Mouse (Mus musculus): Measurements from ENCODE around the gene Khsrp.

Gene Khsrp

DNA sequence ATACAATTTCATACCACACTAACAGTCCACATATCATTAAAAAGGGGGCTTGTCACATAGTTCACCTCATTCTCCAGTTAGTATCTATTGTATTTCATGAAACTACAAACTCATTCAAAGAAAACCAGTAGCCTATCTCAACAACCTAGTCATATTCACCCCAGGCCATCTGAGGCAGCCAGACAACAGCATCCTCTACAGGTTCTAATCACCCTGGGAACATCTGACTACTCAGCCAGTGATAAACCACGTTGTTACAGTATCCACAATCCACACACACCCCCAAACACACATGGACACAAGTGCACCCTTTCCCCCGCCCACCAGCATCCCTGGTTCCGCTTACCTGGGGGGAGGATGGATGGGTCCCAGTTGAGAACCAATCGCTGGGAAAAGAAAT lies 3.9 kb downstream of the Khsrp start:
- DNase-seq = no peak

DNA sequence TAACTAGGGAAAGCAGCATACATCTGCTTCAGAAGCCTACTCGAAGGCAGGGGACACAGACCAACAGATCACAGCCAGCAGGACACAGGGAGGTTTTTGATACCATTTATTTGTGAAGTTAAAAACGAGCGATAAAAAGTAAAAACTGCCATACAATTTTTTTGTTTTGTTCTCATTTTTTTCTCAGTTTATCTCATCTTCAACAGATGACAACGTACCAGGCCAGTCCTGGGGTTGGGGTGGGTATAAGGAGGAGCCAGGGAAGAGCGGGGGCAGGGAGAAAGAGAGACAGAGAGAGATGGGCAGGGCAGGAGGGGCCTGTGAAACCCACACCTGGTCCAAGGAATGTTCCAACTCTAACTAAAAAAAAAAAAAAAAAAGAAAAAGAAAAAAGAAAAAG lies 10.4 kb downstream of the Khsrp start:
- no peak for DNase-seq

DNA sequence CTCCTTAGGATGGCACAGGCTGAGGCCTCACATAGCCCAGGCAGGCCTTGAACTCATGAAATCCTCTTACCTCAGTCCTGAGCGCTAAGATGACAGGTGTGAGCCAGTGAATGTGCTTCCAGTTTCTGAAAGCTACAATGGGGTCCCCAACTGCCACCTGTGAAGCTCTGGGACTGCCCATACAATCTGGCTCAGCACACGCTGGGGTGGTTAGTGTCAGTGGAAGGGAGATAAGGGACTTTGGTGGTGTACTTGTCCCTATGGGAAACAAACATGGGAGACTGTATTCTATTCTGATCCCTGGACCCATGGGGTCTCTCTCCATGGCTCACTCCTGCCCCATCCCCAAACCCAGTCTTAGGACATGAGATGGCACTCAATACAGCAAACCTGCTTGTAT lies 11.6 kb downstream of the Khsrp start:
- no peak for DNase-seq

DNA sequence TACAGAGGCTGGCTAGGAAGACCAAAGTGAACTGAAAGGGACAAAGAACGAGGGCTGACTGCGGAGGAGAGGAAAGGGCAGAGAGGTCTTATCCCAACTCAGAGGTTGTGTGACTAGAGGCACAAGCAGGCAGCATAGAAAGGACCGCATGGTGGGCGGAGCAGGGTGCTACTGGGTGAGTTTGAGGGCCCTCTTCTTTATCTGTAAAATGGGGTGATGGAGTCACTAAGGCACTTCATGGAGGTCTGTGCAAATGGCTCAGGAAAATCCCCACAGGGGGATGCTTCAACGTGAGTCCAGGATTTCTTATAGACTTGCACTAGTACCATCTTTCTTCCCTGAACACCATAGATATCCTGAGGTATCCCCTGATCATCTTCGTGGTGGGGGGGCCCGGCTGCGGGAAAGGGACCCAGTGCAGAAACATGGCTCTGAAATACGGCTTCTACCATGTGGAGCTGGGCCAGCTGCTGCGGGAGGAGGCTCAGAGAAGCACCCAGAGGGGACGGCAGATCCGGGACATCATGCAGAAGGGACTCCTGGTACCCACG lies 19.0 kb downstream of the Khsrp start:
- DNase-seq = no peak

DNA sequence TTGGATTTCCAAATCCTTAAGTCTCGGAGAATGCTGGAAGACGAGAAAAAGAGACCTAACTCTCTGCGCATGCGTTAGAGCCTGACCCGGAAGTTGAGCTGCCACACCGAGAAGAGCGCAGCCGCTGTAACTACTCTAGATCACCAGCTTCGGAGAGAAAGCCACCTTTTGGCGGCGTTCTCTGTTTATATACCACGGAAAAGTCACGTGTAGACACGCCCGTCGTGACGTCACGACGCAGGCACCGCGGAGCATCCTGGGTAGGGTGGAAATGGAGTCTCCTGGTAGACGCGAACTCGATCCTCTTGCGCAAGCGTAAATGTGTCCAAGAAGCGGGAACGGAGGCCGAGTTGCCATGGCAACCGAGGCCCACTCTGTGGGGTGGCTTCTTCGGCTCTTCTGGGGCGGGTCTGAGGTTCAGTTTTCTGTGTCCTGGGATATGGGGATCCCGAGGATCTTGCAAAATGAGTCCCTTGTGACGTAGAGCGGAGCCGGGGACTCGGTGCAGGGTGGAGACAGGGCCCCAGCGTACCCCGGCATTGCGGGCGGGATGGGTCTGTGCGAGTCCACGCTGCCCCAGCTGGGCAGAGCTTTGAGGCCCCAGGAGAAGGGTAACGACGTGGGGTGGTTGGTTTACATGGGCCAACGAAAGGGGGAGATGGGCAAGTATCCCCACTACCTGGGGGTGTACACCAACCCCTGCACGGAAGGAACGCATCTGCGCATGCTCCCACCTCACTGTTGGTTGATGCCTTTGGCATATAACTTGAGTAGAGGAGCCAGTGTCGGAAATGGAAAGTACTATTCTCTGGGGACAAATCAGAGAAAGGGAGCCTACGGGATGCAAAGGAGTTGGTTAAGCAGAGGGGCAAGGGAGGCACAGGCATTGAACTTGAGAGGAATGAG lies 19.8 kb downstream of the Khsrp start, which contains the start of the genes Gtf2f1 and Gm17949:
Gtf2f1 (minus strand) TSS at position 53 of the 906 bp plus-strand sequence.
Gm17949 (plus strand) TSS at position 234 of the 906 bp plus-strand sequence.
- peak; percentile 92 for DNase-seq

DNA sequence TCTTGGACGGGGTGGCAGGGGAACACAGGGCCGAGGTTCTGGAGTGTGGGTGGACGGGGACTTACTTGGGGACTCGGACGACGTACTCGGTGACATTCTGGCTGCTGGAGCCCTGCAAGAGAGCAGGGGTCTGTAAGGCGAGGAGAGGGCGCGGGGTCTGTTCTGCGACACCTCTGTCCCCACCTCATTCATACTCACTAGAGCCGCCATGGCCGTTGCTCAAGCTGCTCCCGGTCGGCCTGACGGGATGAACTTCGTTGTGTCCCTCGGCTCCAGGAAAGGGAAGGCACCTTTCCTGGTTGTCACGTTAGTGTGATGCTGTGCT lies 20.4 kb downstream of the Khsrp start:
- DNase-seq = no peak

DNA sequence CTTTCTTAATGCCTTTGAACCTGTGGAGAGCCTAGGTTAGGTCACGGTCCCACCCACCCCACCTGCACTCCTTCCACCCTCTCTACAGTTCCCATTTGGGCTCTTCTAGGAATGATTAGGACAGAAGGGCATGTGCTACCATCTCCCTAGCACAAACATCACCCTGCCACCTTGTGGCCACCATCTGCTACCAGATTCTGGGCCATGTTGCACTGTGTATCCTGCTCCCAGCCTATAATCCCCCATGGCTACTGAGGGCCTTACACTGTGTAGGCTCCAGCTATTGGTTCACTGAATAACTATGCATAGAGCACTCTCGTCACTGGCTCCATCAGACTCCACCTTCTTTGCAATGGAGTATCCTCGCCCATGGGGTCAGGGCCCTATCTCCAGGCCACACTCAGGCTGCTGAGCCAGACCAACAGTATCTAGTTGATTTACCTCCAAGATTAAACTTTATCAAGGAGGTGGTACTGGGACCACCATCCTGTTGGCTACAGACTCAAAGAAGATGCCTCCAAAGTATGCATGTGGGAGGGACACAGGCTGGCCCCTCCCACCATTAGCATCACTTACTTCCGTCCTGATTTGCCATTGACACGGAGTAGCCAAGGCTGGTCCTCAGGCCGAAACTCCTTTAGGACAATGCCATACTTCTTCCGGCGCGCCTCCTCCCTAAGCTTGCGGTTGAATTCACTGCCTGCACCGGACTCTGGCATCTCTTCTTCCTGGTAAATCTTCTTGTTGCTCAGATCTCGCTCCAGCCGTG lies 24.0 kb downstream of the Khsrp start:
- DNase-seq = no peak

DNA sequence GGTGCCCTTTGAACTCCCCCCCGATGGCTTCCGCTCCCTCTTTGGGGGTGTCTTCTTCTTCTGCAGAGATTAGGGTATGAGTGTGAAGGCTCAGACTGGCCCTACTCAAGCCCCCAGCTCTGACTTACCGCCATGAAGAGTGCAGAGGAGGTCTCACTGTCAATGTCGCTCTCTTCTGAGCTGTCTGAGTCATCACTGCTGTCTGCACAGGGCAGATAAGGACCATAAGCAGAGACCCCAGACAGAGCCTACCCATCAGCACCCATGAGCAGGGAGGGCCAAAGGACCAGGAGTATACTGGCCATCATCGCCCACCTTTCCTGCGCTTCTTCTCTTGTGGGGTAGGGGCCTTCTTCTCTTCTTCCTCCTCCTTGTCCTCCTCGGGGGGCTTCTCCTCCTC lies 27.3 kb downstream of the Khsrp start:
- DNase-seq = no peak

DNA sequence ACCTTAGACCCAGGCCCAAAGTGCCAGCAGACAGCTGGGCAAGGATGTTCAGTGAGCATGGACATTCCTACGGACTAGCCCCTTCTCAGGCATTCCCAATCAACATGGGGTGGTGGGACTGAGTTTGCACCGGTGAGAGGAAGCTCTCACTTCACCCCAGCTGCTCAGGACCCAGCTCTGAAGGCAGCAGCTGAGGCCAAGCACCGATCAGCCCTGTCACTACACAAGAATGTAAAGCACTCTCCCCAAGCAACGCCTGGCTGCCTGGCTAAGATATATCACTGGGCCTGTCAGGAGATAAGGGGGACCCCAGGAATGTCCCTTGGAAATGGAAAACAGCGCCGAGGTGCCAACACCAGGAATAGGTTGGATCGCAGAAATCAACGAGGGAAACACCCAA lies 30.1 kb downstream of the Khsrp start:
- DNase-seq = no peak

DNA sequence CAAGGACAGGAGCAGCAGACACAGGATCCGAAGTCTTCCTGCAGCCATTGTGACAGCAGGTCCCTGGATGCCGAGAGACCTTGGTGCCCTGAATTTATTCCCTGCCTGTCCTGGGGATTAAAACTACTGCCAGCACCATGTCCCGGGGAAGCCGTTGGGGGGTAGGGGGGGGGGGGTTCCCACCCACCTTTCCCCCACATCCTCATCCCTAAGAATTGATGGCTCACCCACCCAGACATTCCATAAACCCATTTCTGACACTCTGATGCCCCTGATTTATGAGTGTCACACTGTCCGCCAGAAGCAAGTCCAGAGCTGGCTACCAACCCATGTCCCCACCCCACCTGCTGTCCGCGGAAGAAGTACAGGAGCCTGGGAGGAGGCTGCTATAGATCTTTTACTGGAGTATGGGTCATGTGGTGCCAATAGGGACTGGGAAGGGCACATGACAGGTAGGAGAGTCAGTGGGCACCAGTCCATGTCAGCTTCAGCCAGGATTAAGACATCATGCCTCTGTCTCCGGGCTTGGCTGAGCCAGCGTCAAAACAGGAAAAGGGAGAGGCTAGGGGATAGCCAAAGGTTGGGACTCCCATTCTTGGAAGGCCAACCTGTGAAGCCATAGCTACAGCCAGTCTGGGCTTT lies 31.2 kb downstream of the Khsrp start, which contains the start of gene Pspn:
Pspn (minus strand) TSS at position 51 of the 642 bp plus-strand sequence.
- DNase-seq = no peak

DNA sequence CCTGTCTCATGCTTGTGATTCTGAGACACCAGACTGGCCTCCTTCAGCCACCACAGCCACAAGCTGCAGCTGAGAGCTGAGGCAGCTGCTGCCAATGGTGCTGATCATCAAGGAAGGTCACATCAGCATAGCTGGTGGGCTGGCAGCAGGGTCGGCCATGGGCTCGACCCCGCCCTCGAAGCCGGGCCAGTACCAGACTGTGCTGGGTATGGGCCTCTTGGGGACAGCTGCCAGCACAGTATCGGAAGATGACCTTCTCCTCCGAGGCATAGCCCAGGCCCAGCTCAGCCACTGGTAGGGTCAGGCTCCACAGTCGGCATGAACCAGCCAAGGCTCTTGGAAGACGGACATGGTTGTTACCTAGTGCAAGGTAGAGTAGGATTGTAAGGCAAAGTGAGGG lies 31.9 kb downstream of the Khsrp start:
- DNase-seq = no peak

DNA sequence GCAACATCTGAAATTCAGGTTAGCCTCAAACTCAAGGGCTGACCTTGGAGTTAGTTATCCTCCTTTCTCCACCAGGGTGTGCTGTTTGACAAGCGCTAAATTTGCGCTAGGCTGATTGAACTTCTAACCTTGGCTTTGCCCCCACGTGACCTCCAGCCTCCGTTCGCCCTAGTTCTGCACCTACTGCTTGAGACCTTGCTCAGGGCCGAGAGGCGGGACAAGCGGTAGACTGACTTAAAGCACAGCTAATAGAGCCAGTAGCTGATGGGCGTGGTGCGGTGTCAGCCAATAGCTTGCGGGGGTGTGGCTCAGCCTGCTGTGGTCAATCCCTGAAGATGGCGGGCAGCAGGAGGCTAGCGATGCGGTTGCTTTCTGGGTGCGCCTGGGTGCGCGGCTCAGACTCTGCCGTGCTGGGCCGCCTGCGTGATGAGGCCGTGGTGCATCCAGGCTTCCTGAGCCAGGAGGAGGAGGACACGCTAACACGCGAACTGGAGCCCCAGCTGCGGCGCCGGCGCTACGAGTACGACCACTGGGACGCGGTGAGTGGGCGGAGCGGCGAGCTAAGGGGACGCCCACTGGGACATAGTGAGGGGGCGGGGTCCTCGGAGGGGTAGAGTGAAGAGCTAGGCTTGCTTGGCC lies 34.2 kb downstream of the Khsrp start, which contains the start of gene Alkbh7:
Alkbh7 (plus strand) TSS at position 311 of the 639 bp plus-strand sequence.
- DNase-seq = peak; percentile 95

DNA sequence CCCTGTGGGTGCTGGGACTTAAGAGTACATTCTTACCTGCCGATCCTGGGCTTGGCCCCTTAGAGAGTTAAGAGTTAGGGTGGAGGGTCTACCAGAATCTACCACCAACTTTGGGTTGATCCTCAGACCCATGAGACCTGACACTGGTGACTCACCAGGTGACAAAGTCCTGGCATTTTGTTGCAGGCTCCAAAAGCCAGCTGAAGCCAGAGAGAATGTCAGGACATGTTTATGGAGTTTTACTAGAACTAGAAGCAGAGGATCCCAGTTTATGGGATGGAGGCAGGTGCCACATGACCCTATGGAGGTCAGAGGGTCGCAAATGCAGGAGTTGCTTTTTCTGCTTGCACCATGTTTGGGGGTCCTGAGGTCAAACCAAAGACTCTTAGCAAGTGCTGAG lies 34.8 kb downstream of the Khsrp start:
- DNase-seq = no peak

DNA sequence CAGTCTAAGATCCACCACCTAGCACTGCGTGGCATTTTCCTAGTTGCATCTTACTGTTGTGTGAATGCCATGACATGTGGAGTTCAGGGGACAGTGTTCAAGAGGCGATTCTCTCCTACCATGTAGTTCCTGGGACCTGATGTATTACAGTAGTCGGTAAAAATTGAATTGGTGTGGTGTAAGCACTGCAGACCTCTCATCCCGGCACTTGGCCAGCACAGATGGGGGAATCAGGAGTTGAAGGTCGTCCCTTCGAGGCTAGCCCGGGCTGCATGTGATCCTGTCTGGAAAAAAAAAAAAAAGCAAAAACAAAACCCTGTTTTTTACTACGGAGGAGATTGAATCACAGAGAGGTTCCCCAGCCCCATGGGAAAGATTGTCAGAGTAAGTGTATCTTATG lies 36.3 kb downstream of the Khsrp start:
- no peak for DNase-seq

DNA sequence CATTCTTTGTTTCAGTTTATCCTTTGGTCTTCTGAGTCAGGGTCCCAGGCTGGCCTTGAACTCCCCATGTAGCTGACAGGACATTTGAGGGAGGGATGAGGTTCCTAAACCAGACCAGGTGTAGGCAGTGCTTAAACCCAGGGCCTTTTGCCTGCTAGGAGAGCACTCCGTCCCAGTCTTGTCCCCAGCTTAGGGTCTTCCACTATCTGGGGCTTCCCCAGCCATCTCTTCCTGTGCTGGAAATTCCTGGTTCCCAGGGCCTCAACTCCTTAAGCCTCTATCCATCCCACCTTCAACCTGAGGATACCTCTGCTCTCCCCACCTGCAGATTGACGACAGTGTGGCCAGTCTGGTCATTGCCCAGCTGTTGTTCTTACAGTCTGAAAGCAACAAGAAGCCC lies 40.4 kb downstream of the Khsrp start:
- DNase-seq = no peak

DNA sequence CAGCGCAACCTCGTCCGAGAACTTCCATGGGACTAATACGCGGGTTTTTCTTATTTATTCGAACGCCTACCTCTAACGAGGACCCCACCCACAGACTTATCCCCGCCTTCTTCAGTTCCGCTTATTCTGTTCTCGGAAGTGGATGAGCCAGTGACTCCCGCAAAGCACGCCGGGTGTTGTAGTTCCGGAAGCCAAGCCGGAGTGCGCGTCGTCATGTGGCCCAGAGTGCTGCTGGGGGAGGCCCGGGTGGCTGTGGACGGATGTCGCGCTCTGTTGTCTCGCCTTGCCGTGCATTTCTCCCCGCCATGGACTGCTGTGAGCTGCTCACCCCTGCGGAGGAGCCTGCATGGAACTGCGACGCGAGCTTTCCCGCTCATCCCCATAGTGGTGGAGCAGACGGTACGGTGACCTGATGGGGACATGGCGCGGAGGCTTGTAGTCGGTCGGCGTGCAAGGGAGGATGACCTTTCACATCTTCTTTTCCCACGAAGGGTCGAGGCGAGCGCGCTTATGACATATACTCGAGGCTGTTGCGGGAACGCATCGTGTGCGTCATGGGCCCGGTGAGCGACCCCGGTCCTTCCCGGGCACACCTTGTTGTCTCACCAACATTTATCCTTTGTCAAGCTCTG lies 41.1 kb downstream of the Khsrp start, which contains the start of gene Clpp:
Clpp (plus strand) TSS at position 191 of the 632 bp plus-strand sequence.
- DNase-seq = peak; percentile 94

DNA sequence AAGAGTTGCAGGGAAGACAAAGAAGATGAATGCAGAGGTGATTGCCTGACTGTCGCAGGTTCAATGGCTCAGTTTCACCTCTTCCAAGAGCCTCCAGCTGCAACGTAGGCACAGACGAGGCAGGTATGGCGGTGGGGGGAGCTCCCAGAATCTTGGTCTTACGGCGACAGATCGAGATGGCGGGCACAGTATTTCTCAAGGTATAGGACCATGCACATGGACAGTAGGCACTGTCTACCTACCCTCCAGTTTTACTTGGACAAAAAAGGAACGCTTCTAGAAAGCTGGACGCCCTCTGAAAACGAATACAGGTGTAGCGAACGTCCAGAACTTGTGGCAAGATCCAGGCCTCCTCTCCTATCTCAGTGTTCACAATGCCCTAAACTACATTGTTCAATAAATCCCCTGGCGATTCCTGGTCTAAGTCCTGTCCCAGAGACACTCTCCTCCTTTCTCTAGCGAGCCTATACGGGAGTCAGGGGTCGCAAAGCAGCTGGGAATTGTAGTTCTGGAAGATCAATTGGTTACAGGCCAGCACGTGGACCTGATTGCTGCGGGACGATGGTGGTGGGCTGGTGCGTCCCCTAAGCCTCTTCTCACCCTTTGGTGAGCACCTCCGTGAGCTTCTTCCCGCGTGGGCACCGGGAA lies 41.7 kb downstream of the Khsrp start:
- peak; percentile 77 for DNase-seq

DNA sequence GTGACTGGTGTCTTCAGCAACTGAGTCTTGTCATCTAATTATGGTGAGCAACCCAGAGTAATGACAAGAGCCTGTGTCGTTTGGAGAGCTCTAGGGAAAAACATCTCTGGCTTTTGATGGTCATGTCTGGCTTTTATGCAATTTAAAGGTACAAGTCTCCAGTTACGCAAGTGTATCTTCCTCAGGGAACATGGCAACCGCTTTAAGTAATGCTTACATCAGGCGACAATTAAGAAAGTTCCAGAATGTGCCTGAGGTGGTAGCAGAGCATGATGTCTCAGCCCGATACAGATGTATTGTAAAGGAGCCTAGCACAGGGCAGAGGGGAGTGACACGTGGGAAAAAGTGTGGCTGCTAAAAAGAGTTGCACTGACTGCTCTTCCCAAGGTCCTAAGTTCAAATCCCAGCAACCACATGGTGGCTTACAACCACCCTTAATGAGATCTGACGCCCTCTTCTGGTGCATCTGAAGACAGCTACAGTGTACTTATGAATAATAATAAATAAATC lies 42.3 kb downstream of the Khsrp start:
- no peak for DNase-seq

DNA sequence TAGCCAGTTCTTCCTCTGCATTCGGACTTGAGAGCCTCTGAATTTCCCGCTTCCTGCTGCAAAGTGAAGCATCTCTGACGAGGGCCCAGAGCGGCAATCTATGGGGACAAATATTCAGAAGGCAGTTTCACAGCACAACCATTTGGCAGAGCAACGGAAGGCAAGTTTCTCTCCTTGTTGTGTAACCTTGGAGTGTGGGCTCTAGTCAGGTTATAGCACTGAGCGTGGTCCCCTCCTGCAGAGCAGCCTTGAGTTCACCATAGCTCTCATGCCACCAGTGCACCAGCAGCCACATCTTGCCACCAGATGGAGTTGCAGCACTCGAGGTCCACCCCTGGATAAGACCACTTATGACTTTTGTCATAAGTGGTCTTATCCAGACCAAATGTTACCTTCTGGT lies 42.9 kb downstream of the Khsrp start:
- no peak for DNase-seq

DNA sequence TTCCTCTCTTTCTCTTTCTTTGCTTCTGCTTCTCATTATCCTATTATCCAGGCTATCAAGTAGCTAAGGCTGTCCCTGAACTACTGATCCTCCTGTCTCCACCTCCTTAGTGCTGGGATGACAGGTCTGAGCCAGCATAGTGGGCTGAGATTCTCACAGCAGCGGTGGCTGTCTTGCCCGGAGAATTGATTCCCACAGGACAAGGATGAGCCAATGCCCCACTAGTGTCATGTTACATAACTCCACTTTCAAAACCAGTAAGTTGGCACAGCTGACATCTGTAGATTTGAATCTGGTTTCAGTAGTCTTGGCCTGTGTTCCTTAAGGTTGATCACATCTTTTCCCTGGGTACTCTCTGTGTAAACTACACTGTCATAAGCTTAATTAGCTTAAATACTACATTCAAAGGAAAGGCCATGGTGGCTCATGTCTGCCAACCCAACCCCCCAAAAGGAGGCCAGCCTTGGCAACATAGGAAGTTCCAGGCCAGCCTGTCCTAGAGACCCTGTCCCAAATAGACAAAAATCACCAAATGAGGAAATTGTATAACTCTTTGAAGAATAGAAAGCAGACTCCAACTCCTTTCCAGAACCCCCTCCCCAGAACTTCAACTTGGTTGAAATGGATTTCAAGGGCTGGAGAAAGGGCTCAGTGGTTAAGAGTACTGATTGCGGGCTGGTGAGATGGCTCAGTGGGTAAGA lies 45.1 kb downstream of the Khsrp start:
- DNase-seq = no peak

DNA sequence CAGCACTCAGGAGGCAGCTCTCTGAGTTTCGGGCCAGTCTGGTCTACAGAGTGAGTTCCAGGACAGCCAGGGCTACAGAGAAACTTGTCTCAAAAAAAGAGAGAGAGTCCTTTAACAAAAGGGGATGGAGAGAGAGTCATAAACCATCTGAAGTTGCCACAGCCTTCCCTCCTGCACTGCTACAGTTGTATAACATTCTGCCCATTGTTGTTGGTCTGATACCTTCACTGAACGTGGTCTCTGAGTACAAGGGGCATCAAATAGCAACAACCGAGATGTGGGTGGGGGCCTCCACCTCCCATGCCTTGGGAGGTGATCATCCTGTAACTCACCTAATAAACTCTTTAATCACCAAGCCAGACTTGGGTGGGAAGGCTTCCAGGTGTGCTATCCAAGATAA lies 45.7 kb downstream of the Khsrp start:
- no peak for DNase-seq

Measured in lung, postnatal 14 days (tissue).